Mouse (Mus musculus): ENCODE results near the gene Gm13178.

DNA sequence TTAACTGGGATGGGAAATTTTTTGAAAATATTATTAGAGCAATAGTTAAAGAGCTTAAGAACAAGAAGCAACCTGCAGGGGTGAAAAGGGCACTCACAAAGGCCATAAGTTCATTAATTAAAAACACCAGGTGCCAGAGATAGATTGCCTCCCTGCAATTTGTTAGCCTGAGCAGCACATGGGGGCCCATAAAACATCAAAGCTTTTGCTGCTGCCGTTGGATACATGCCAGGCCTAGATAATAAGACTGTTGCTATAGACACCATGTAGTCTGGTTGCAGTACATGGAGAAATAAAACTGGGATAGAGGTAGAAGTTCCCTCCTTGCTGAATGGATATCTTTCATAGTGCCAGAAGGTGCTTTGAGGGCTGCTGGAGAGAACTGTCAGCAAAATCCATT is 27.9 kb upstream of the Gm13178 start:
- TF ChIP-seq POLR2A (IDR thresholded peaks at IDR 0.05; ENCODE audit: extremely low read depth, insufficient read depth, low read length), result no peak
- TF ChIP-seq CTCF (IDR thresholded peaks at IDR 0.05; ENCODE audit: extremely low read depth, insufficient read depth, low read length), result no peak

Data from cortical plate, adult 2 months (tissue).